Mouse (Mus musculus): ENCODE measurements around the gene Cdhr5. TPM values are rescaled to one million over a fixed set of nuclear protein-coding genes. Genes with fewer than 3 reads are reported as not detected.

Cdhr5 gene
- polyA plus RNA-seq, 1 experiment from 2014 or later: not detected

GRCm38 (mm10) chr7:141222696-141223215, 53.8 kb downstream of the Cdhr5 start:
- 91% methylated on average over 4 of the region's 4 CpGs for WGBS (ENCODE audit: missing documents)

GRCm38 (mm10) chr7:141222126-141222467, 54.5 kb downstream of the Cdhr5 start:
- H3K4me3 ChIP-seq (ENCODE audit: inconsistent target): no peak overlapping the region
- no peaks in the 10 kb centered on the region for H3K36me3 ChIP-seq (ENCODE audit: inconsistent target)
- H3K27ac ChIP-seq: peak overlapping the region; percentile 37
- H3K79me2 ChIP-seq (ENCODE audit: inconsistent target): no peaks in the 10 kb centered on the region
- 28% methylated on average over 8 of the region's 8 CpGs for WGBS (ENCODE audit: missing documents)

More at GRCm38 (mm10) chr7:141222696-141223215, 53.8 kb downstream of the Cdhr5 start:
- no peak overlapping the region for H3K4me3 ChIP-seq (ENCODE audit: inconsistent target)
- no peaks in the 10 kb centered on the region for H3K36me3 ChIP-seq (ENCODE audit: inconsistent target)
- no peaks in the 10 kb centered on the region for H3K79me2 ChIP-seq (ENCODE audit: inconsistent target)
- H3K27ac ChIP-seq: 0 out of 2 replicates have a peak overlapping the region, but pooled peaks have one; percentile 37

- Histone ChIP-seq H3K36me3 (ENCODE audit: inconsistent target) (no peaks in the 10 kb centered on the region), H3K4me3 (ENCODE audit: inconsistent target) (peak overlapping the region; percentile 46), H3K79me2 (ENCODE audit: inconsistent target) (no peaks in the 10 kb centered on the region), H3K27ac (peak overlapping the region; percentile 42)
- 30% methylated on average over 36 of the region's 44 CpGs for WGBS (ENCODE audit: missing documents)
Measured at GRCm38 (mm10) chr7:141221249-141222125, 55.1 kb downstream of the Cdhr5 start.

GRCm38 (mm10) chr7:141220377-141220776, 56.2 kb downstream of the Cdhr5 start:
- Histone ChIP-seq H3K4me3 (ENCODE audit: inconsistent target) (peak overlapping the region; percentile 46), H3K79me2 (ENCODE audit: inconsistent target) (no peaks in the 10 kb centered on the region), H3K36me3 (ENCODE audit: inconsistent target) (no peaks in the 10 kb centered on the region), H3K27ac (peak overlapping the region; percentile 42; the same call in 1 of the 2 replicates)
- 100% methylated on average over 1 of the region's 1 CpGs for WGBS (ENCODE audit: missing documents)

GRCm38 (mm10) chr7:141219558-141220099, 57.0 kb downstream of the Cdhr5 start:
- 80% methylated on average over 1 of the region's 1 CpGs for WGBS (ENCODE audit: missing documents)

More at GRCm38 (mm10) chr7:141219558-141220099, 57.0 kb downstream of the Cdhr5 start:
- no peak overlapping the region for H3K4me3 ChIP-seq (ENCODE audit: inconsistent target)
- H3K36me3 ChIP-seq (ENCODE audit: inconsistent target): no peaks in the 10 kb centered on the region
- H3K79me2 ChIP-seq (ENCODE audit: inconsistent target): no peaks in the 10 kb centered on the region
- H3K27ac ChIP-seq: peak overlapping the region; percentile 31

Other genes starting within 250 kb of the Cdhr5 start
- not detected in 3 replicates for gene Gm17387, start 247.7 kb downstream of the Cdhr5 start, polyA plus RNA-seq (2018)
- not detected in 3 replicates for gene B4galnt4, start 215.7 kb downstream of the Cdhr5 start, polyA plus RNA-seq (2018)
- not detected in 3 replicates for gene Pkp3, start 198.6 kb downstream of the Cdhr5 start, polyA plus RNA-seq (2018)
- gene Sigirr, start 176.2 kb downstream of the Cdhr5 start, polyA plus RNA-seq (2018): 0.50 to 2.0 TPM (median 0.58 TPM) in 3 replicates
- gene Ano9, start 159.0 kb downstream of the Cdhr5 start, polyA plus RNA-seq (2018): not detected in 3 replicates
- gene Ptdss2, start 154.4 kb downstream of the Cdhr5 start, polyA plus RNA-seq (2018): 12.0 to 19.0 TPM (median 15.6 TPM) in 3 replicates
- gene Rnh1, start 103.9 kb downstream of the Cdhr5 start, polyA plus RNA-seq (2018): 93.2 to 290 TPM (median 289 TPM) in 3 replicates
- 31.1 to 73.7 TPM (median 35.0 TPM) in 3 replicates for gene Hras, start 82.8 kb downstream of the Cdhr5 start, polyA plus RNA-seq (2018)
- gene Lrrc56, start 82.6 kb downstream of the Cdhr5 start, polyA plus RNA-seq (2018): 1.2 to 3.9 TPM (median 2.3 TPM) in 3 replicates
- gene Lmntd2, start 62.7 kb downstream of the Cdhr5 start, polyA plus RNA-seq (2018): not detected in 3 replicates
- 0.60 to 3.0 TPM (median 2.4 TPM) in 3 replicates for gene Rassf7, start 60.9 kb downstream of the Cdhr5 start, polyA plus RNA-seq (2018)
- 36.7 to 44.4 TPM (median 42.6 TPM) in 3 replicates for gene Phrf1, start 48.0 kb downstream of the Cdhr5 start, polyA plus RNA-seq (2018)
- gene Irf7, start 10.3 kb downstream of the Cdhr5 start, polyA plus RNA-seq (2018): 119 to 344 TPM (median 190 TPM) in 3 replicates
- not detected in 3 replicates for gene Sct, start 2.3 kb upstream of the Cdhr5 start, polyA plus RNA-seq (2018)
- 0.09 TPM in 1 of 3 replicates, not detected in the others for gene Drd4, start 15.2 kb upstream of the Cdhr5 start, polyA plus RNA-seq (2018)
- 14.6 to 16.7 TPM (median 16.5 TPM) in 3 replicates for gene Deaf1, start 50.9 kb upstream of the Cdhr5 start, polyA plus RNA-seq (2018)
- gene Tmem80, start 51.0 kb upstream of the Cdhr5 start, polyA plus RNA-seq (2018): 10.2 to 25.3 TPM (median 18.7 TPM) in 3 replicates
- not detected in 3 replicates for gene Eps8l2, start 62.1 kb upstream of the Cdhr5 start, polyA plus RNA-seq (2018)
- 238 to 467 TPM (median 415 TPM) in 3 replicates for gene Taldo1, start 115.4 kb upstream of the Cdhr5 start, polyA plus RNA-seq (2018)
- 8.0 to 25.6 TPM (median 17.6 TPM) in 3 replicates for gene Gatd1, start 137.3 kb upstream of the Cdhr5 start, polyA plus RNA-seq (2018)
- gene Cend1, start 152.7 kb upstream of the Cdhr5 start, polyA plus RNA-seq (2018): not detected in 3 replicates
- gene Slc25a22, start 161.1 kb upstream of the Cdhr5 start, polyA plus RNA-seq (2018): 12.7 to 36.5 TPM (median 27.8 TPM) in 3 replicates
- gene Pidd1, start 167.2 kb upstream of the Cdhr5 start, polyA plus RNA-seq (2018): 1.5 to 4.4 TPM (median 1.7 TPM) in 3 replicates
- 766 to 855 TPM (median 779 TPM) in 3 replicates for gene Rplp2, start 170.6 kb upstream of the Cdhr5 start, polyA plus RNA-seq (2018)
- gene Pnpla2, start 178.4 kb upstream of the Cdhr5 start, polyA plus RNA-seq (2018): 36.1 to 135 TPM (median 74.0 TPM) in 3 replicates
- 15.7 to 22.0 TPM (median 19.0 TPM) in 3 replicates for gene Cracr2b, start 184.3 kb upstream of the Cdhr5 start, polyA plus RNA-seq (2018)
- gene Cd151, start 190.6 kb upstream of the Cdhr5 start, polyA plus RNA-seq (2018): 58.4 to 83.6 TPM (median 60.3 TPM) in 3 replicates
- 8.3 to 22.8 TPM (median 12.8 TPM) in 3 replicates for gene Polr2l, start 198.3 kb upstream of the Cdhr5 start, polyA plus RNA-seq (2018)
- gene Tspan4, start 198.5 kb upstream of the Cdhr5 start, polyA plus RNA-seq (2018): 48.8 to 142 TPM (median 129 TPM) in 3 replicates